Mouse (Mus musculus): ENCODE data around the gene Arhgef12.

DNA sequence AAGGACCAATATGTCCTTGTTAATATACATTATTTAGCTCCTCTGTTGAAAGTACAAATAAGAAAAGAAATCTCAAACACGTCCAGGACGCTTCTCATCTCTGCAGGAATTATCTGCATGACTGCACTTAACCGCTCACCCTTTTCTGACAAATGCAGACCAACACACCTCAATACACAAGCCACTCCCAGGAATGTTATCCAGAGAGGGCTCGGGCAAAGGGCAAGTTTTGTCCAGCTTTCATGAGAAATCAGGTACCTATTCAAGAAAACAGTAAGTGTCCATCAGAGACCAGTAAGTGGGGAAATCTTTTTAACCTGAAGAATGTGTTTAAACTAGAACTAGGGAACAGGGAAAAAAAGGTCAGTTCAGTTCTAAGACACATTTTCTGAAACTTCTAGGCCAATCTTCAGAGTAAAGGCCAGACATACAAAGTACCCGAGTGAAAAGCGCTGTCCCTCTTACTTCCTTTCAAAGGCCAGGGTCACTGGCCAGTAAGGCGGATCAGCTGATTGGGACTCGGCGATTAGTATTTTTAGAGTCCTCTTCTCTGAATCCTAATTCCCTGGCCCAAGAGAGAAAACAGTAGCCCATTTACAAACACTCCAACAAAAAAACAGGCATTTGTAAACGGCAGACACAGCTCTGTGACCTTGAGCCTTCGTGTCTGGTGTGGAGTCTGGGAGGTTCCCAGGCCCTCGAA, 8.5 kb upstream of the Arhgef12 start:
- TF ChIP-seq EP300 (optimal IDR thresholded peaks at IDR 0.05): no peak
- no peak for TF ChIP-seq CTCF (IDR thresholded peaks at IDR 0.05; ENCODE audit: low read depth)
